Mouse (Mus musculus) heart, postnatal 0 days (tissue): ENCODE measurements at regions not wholly inside any gene's neighbourhood (a gene's known extent, or its start where the extent isn't known, plus 50 kb on each side); places are given as distances from the start of the nearest gene placed in this dataset.

Experiments used
- ATAC-seq: fragments of 200-750 bp; cut with Nextera tagmentation; 2 replicates; pipeline ENCODE4 v1.8.0; 2017; ENCODE audit warnings: low read depth, moderate number of reproducible peaks, moderate library complexity; ENCODE audit not compliant: insufficient read depth
- DNase-seq: peaks from one replicate; pipeline ENCODE4 v3.0.0-alpha.2; 2016; ENCODE audit warnings: low spot score
- H3K27ac ChIP-seq: fragments of 300-500 bp; sonication (generic); 2 replicates; pipeline ENCODE4 v1.5.1; 2014; ENCODE audit warnings: low read depth, mild to moderate bottlenecking
- H3K27me3 ChIP-seq: fragments of 300-500 bp; sonication (generic); 2 replicates; pipeline ENCODE4 v1.6.1; 2014; ENCODE audit warnings: low read length, mixed read lengths; ENCODE audit not compliant: control insufficient read depth, insufficient read depth
- H3K36me3 ChIP-seq: fragments of 300-500 bp; sonication (generic); replicated peaks from 2 replicates; pipeline ENCODE4 v1.6.1; 2014; ENCODE audit warnings: low read length, mixed read lengths; ENCODE audit not compliant: control insufficient read depth, insufficient read depth
- H3K4me1 ChIP-seq: fragments of 300-500 bp; sonication (generic); 2 replicates; pipeline ENCODE4 v1.6.1; 2014; ENCODE audit warnings: antibody characterized with exemption; ENCODE audit not compliant: control insufficient read depth, insufficient read depth
- H3K4me2 ChIP-seq: fragments of 300-500 bp; sonication (generic); 2 replicates; pipeline ENCODE4 v1.6.1; 2014; ENCODE audit warnings: low read depth, mild to moderate bottlenecking, low read length, moderate library complexity
- H3K4me3 ChIP-seq: fragments of 300-500 bp; sonication (generic); 2 replicates; pipeline ENCODE4 v1.5.1; 2014; ENCODE audit warnings: low read depth, low read length
- H3K9ac ChIP-seq: fragments of 300-500 bp; sonication (generic); replicated peaks from 2 replicates; pipeline ENCODE4 v1.6.1; 2014; ENCODE audit warnings: low read depth, low read length, mixed read lengths
- H3K9me3 ChIP-seq: fragments of 300-500 bp; sonication (generic); replicated peaks from 2 replicates; pipeline ENCODE4 v1.6.1; 2016; ENCODE audit warnings: low read length; ENCODE audit not compliant: control insufficient read depth
- CTCF ChIP-seq: IDR thresholded peaks from 2 replicates; pipeline ENCODE4 v1.5.1; 2016; ENCODE audit warnings: antibody characterized with exemption, control low read depth, low read depth
- EP300 ChIP-seq: IDR thresholded peaks from 2 replicates; pipeline ENCODE4 v1.6.1; 2016; ENCODE audit warnings: antibody characterized with exemption, low read depth

- Histone ChIP-seq H3K9ac (no peak overlapping the region), H3K27ac (no peak overlapping the region), H3K36me3 (no peaks in the 10 kb centered on the region), H3K27me3 (no peaks in the 10 kb centered on the region), H3K9me3 (no peaks in the 10 kb centered on the region), H3K4me1 (no peaks in the 10 kb centered on the region), H3K4me3 (no peak overlapping the region), H3K4me2 (no peak overlapping the region)
- no peak for TF ChIP-seq EP300
- TF ChIP-seq CTCF: no peak
- ATAC-seq: no peak
- no peak for DNase-seq
Measured at GRCm38 (mm10) chr13:91410116-91410515, 50.0 kb upstream of the Ssbp2 start.
